Mouse (Mus musculus) hindbrain, postnatal 0 days (tissue): ENCODE measurements at regions not wholly inside any gene's neighbourhood (a gene's known extent, or its start where the extent isn't known, plus 50 kb on each side); places are given as distances from the start of the nearest gene placed in this dataset.

Experiments used
- ATAC-seq: fragments of 200-750 bp; cut with Nextera tagmentation; 2 replicates; pipeline ENCODE4 v1.8.0; 2017; ENCODE audit warnings: mild to moderate bottlenecking, moderate TSS enrichment, moderate library complexity
- DNase-seq: peaks from one replicate; pipeline ENCODE4 v3.0.0-alpha.2; 2015; ENCODE audit warnings: low spot score
- H3K27ac ChIP-seq: fragments of 300-500 bp; sonication (generic); 2 replicates; pipeline ENCODE4 v1.5.1; 2014; ENCODE audit warnings: mild to moderate bottlenecking
- H3K27me3 ChIP-seq: fragments of 300-500 bp; sonication (generic); 2 replicates; pipeline ENCODE4 v1.6.1; 2014; ENCODE audit warnings: low read length, mixed read lengths; ENCODE audit not compliant: insufficient read depth
- H3K36me3 ChIP-seq: fragments of 300-500 bp; sonication (generic); 2 replicates; pipeline ENCODE4 v1.6.1; 2014; ENCODE audit warnings: low read length, mixed read lengths; ENCODE audit not compliant: insufficient read depth
- H3K4me1 ChIP-seq: fragments of 300-500 bp; sonication (generic); 2 replicates; pipeline ENCODE4 v1.6.1; 2014; ENCODE audit warnings: antibody characterized with exemption, low read length, mixed read lengths; ENCODE audit not compliant: insufficient read depth
- H3K4me2 ChIP-seq: fragments of 300-500 bp; sonication (generic); 2 replicates; pipeline ENCODE4 v1.6.1; 2014; ENCODE audit warnings: low read depth, mild to moderate bottlenecking, low read length, moderate library complexity, mixed read lengths
- H3K4me3 ChIP-seq: fragments of 300-500 bp; sonication (generic); 2 replicates; pipeline ENCODE4 v1.5.1; 2014; ENCODE audit warnings: low read length
- H3K9ac ChIP-seq: fragments of 300-500 bp; sonication (generic); replicated peaks from 2 replicates; pipeline ENCODE4 v1.6.1; 2014; ENCODE audit warnings: mild to moderate bottlenecking, low read length, moderate library complexity, mixed read lengths
- H3K9me3 ChIP-seq: fragments of 300-500 bp; sonication (generic); 2 replicates; pipeline ENCODE4 v1.6.1; 2016; ENCODE audit warnings: low read length, mixed read lengths
- CTCF ChIP-seq: IDR thresholded peaks from 2 replicates; pipeline ENCODE4 v1.5.1; 2016; ENCODE audit warnings: antibody characterized with exemption, control low read depth, low read depth
- WGBS: fragments of 180-500 bp; shearing (Covaris S2); extraction: QIAGEN DNeasy Blood & Tissue Kit; methylation state at CpG from one replicate; pipeline ENCODE4 v1.1.7; 2014; 5-methylcytosine and 5-hydroxymethylcytosine counted together

DNA sequence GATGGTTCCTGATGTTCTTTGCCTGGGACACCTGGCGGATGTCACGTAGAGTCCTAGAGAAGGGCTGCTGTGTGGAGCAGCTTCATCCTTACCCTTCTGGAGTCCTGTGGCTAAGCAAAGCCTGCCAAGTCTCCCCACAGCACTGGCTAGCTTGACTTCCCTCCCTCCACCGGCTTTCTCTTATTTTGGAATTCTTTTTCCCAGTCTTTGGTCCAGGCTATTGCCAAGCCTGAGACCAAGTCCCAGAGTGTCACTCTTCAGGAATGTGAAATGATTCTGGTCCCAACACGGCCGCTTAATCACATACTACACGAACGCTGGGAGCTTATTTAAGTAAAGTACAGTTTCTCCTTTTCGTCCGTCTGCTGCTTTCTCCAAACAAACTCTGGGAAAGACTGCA lies 146.4 kb downstream of the Fndc1 start:
- no peak for TF ChIP-seq CTCF
- H3K27ac ChIP-seq = no peak overlapping the region
- ATAC-seq = no peak
- no peak for DNase-seq
- WGBS = 86% methylated on average over 9 of the region's 9 CpGs
- H3K4me1 ChIP-seq = no peaks in the 10 kb centered on the region
- no peaks in the 10 kb centered on the region for H3K36me3 ChIP-seq
- H3K4me3 ChIP-seq = no peak overlapping the region
- no peaks in the 10 kb centered on the region for H3K9me3 ChIP-seq
- no peak overlapping the region for H3K9ac ChIP-seq
- H3K4me2 ChIP-seq = no peak overlapping the region
- H3K27me3 ChIP-seq = no peaks in the 10 kb centered on the region

DNA sequence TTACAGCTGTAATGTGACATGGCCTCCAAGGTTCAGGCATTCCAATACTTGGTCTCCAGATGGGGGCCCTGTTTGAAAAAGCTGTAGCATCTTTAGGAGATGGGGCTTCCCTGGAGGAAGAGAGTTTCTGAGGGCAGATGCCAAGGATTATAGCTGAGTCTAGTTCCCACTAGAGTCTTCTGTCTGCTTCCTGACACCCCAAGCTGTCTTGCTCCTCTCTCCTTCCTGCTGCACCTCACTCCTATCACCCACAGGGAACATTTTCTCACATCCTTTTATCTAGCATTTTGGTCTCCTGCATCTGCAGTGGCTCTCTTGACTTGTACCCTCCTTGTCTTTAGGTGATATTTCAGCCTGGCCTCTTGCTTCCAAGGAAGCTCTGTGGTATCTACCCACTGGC lies 147.3 kb downstream of the Fndc1 start:
- no peak for ATAC-seq
- no peak for TF ChIP-seq CTCF
- no peak for DNase-seq
- Histone ChIP-seq H3K27me3 (no peaks in the 10 kb centered on the region), H3K36me3 (no peaks in the 10 kb centered on the region), H3K9ac (no peak overlapping the region), H3K4me2 (no peak overlapping the region), H3K4me1 (no peaks in the 10 kb centered on the region), H3K9me3 (no peaks in the 10 kb centered on the region), H3K4me3 (no peak overlapping the region), H3K27ac (no peak overlapping the region)

DNA sequence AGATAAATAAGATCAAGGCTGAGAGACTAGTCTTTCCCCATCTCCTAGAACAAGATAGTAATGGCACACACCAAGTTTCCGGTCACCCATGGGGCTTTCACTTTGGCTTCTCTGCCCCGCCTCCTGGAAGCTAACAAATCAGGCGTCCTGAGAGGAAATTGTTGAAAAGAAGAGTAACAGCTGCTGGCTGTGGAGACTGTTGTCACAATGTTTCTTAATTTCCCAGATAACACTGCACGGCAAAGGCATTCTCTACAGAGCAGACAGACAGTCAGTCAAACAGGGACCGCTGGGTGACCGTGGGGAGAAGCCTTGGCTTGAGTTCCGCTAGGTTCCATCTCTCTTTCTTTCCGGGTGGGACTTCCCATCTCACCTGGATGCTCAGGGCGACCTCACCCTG lies 148.2 kb downstream of the Fndc1 start:
- Histone ChIP-seq H3K27ac (no peak overlapping the region), H3K4me1 (no peaks in the 10 kb centered on the region), H3K9me3 (no peaks in the 10 kb centered on the region), H3K9ac (no peak overlapping the region), H3K27me3 (no peaks in the 10 kb centered on the region), H3K4me2 (no peak overlapping the region), H3K36me3 (no peaks in the 10 kb centered on the region), H3K4me3 (no peak overlapping the region)
- no peak for ATAC-seq
- DNase-seq = no peak
- no peak for TF ChIP-seq CTCF
- WGBS = 84% methylated on average over 9 of the region's 9 CpGs

DNA sequence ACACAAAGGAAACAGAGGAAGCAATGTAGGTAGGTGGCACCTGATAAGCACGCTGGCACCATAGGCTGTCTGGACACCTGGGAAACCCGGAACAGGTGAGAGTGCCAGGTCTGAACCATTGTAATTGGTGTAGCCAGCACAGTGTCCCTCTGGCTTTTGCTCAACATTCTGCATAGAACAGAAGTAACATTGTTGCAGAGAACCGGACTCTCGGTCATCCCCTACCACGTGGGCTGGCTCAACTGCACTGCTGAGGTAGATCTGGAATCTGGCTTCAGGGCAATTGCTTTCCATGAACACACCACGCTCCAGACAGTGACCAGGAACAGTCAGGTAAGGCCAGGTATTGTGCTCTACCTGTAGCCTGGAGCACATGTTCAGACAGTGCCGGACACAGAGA lies 149.3 kb downstream of the Fndc1 start:
- H3K27me3 ChIP-seq = no peaks in the 10 kb centered on the region
- no peak overlapping the region for H3K4me3 ChIP-seq
- WGBS = 89% methylated on average over 7 of the region's 7 CpGs
- no peaks in the 10 kb centered on the region for H3K9me3 ChIP-seq
- no peak for TF ChIP-seq CTCF
- ATAC-seq = no peak
- H3K4me2 ChIP-seq = no peak overlapping the region
- no peaks in the 10 kb centered on the region for H3K36me3 ChIP-seq
- H3K9ac ChIP-seq = no peak overlapping the region
- H3K4me1 ChIP-seq = no peaks in the 10 kb centered on the region
- DNase-seq = no peak
- H3K27ac ChIP-seq = no peak overlapping the region

DNA sequence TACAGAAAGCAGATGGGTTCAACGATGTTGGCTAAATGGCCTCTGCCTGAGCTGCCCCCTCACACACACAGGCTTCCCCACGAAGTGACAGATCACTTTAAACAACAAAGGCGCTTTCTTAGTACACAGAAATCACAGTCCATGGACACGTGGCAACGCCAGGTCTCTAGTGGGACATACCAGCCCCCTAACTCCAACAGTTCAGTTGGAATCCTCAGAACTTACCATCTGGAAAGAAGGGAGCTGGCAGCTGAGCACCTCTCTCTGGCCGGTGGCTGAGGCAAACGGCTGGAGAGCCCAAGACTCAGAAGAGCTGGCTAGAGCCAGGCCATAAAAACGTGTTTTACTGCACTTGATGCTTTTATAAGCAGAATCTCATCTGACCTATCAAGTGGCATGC lies 149.8 kb downstream of the Fndc1 start:
- ATAC-seq = no peak
- DNase-seq = no peak
- no peaks in the 10 kb centered on the region for H3K9me3 ChIP-seq
- H3K4me1 ChIP-seq = no peaks in the 10 kb centered on the region
- no peak overlapping the region for H3K4me3 ChIP-seq
- H3K9ac ChIP-seq = no peak overlapping the region
- WGBS = 71% methylated on average over 8 of the region's 8 CpGs
- H3K36me3 ChIP-seq = no peaks in the 10 kb centered on the region
- no peak overlapping the region for H3K4me2 ChIP-seq
- no peaks in the 10 kb centered on the region for H3K27me3 ChIP-seq
- TF ChIP-seq CTCF = no peak
- no peak overlapping the region for H3K27ac ChIP-seq

DNA sequence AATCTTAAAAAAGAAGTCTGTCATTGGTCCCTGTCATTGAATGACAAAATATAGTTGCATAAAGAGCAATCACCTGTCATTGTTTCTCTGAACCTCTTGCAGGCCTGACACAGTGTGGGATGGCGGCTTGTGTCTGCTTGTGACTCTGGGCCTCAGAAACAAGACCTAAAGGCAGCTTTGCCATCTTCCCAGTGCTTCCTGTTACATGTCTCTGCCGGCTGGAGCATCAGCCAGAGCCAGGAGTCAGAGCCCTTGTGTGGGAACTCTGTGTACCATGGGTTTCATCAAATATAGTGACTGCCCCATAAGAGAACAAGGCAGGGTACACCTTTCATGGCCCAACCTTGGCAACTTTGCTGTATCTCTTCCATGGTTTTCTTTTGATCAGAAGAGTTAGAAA lies 150.3 kb downstream of the Fndc1 start:
- Histone ChIP-seq H3K27ac (no peak overlapping the region), H3K27me3 (no peaks in the 10 kb centered on the region), H3K9me3 (no peaks in the 10 kb centered on the region), H3K4me2 (no peak overlapping the region), H3K4me1 (no peaks in the 10 kb centered on the region), H3K9ac (no peak overlapping the region), H3K4me3 (no peak overlapping the region), H3K36me3 (no peaks in the 10 kb centered on the region)
- TF ChIP-seq CTCF = no peak
- WGBS = 90% methylated on average over 2 of the region's 2 CpGs
- DNase-seq = no peak
- ATAC-seq = no peak

DNA sequence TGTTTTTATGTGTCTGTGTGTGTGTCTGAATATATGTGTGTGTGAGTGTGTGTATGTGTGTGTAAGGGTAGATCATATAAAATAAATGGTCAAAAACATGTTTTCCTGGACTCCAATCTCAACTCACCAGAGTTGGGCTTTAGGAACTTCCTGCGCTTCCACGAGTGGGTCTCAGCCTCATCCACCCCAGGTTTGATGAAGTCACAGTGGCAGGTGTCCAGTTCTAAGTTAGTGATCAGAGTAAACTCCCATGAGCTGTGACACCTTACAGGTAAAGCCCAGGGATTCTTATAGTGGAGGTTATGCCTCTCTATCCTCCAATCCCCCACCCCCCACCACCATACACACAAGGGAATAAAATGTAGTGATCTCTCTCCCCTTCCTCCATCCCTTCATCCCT lies 152.6 kb downstream of the Fndc1 start:
- Histone ChIP-seq H3K9ac (no peak overlapping the region), H3K4me1 (no peaks in the 10 kb centered on the region), H3K4me3 (no peak overlapping the region), H3K4me2 (no peak overlapping the region), H3K27ac (no peak overlapping the region), H3K36me3 (no peaks in the 10 kb centered on the region), H3K27me3 (no peaks in the 10 kb centered on the region), H3K9me3 (no peaks in the 10 kb centered on the region)
- 100% methylated on average over 2 of the region's 2 CpGs for WGBS
- ATAC-seq (no peak), DNase-seq (no peak)
- no peak for TF ChIP-seq CTCF

DNA sequence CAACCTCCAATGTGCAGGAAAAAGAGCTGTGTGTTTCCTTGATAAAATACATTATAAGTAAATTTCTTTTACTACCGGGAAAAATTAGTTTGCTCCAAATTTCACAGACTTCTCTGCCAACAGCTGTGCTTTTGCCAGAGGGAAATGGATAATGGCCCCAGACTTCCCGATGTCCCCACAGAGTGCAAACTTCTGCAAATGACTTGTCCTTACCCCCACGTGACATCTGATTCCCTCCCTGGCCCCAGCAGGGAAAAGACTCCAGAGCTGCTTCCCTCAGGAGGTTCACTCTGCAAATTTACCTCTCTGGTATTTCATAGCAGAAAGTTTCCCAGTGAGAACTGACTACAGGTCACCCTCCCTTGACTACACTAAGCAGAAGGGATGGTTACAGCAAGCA lies 159.3 kb downstream of the Fndc1 start:
- Histone ChIP-seq H3K9me3 (no peaks in the 10 kb centered on the region), H3K9ac (no peak overlapping the region), H3K27ac (no peak overlapping the region), H3K36me3 (no peaks in the 10 kb centered on the region), H3K4me1 (no peaks in the 10 kb centered on the region), H3K27me3 (no peaks in the 10 kb centered on the region), H3K4me3 (no peak overlapping the region), H3K4me2 (no peak overlapping the region)
- 61% methylated on average over 3 of the region's 3 CpGs for WGBS
- TF ChIP-seq CTCF = no peak
- ATAC-seq (no peak), DNase-seq (no peak)
